Mouse (Mus musculus): Measurements from ENCODE around the gene Prss32.
"Not testable (repeated sequence)": the region's sequence is repeated elsewhere in the genome, so short reads cannot be mapped to it uniquely, and the experiment has no call there.

The Prss32 gene

GRCm38 (mm10) chr17:23841145-23841544 lies 2.5 kb upstream of the Prss32 start:
- DNase-seq (ENCODE audit: low read depth, low spot score): no peak

DNA sequence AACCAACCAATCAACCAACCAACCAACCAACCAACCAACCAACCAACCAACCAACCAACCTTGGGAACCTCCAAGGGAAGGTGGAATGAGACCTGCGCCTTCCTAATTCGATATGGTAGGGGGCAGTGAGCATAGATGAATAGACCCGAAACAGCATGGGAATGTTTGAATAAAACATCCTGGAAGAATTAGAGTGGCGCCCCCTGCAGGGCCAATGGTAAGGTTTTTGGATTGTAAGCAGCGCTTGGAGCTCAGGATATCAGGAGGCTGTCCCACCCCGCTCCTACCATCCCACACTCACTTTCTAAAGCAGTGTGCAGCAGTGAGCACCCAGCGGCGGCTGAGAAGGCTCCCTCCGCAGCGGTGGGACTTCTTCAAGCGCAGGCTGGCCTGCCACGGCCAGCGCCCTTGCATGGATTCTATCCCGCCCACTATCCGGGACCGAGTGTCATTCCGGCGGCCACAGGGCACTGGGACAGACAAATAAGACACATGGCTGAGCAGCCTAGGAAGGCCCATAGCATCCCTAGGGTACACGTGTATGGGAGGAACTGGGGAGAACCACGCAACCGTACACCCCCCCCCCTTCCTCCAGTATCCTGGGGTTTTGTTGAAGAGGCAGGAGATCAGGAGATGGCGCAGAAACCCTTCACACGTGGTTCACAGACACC lies 379 bp upstream of the Prss32 start:
- no peak for DNase-seq (ENCODE audit: low read depth, low spot score)

DNA sequence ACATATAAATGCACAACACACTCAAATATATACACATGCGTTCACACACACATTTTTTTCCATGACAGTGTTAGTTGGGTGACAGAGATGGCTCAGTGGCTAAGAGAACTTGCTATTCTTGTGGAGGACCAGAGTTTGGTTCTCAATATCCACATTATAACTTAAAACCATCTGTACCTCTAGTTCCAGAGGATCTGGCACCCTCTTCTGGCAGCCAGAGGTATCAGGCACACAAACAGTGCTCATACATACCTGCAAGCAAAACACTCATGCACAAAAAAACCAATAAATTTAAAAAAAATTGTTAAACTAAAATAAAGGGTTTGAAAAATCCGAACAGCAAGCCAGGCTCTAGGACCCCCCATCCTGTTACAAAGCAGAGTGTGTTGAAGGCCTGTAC lies 6.4 kb downstream of the Prss32 start:
- DNase-seq (ENCODE audit: low read depth, low spot score): no peak

- DNase-seq (ENCODE audit: low read depth, low spot score): peak; percentile 28
These were observed 7.4 kb downstream of the Prss32 start for GRCm38 (mm10) chr17:23850853-23851749.

DNA sequence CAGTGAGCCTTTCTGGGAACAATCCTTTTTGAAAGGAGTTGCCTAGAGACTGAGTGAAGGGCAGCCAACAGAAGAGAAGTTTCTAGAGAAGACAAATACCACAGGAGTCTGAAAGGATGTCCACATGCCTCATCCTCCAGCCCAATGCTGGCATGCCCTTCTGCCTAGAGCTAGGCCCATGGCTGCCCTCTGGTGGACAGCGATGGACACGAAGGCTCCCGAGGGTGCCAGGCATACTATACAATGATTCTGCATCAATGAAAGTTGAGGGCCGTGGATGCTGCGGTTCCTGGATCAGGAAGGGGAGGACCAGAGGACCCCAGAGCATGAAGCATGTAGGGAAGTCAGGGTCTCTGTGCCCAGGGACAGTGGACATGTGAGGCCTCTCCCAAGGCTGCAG lies 9.6 kb downstream of the Prss32 start:
- DNase-seq (ENCODE audit: low read depth, low spot score): no peak

DNA sequence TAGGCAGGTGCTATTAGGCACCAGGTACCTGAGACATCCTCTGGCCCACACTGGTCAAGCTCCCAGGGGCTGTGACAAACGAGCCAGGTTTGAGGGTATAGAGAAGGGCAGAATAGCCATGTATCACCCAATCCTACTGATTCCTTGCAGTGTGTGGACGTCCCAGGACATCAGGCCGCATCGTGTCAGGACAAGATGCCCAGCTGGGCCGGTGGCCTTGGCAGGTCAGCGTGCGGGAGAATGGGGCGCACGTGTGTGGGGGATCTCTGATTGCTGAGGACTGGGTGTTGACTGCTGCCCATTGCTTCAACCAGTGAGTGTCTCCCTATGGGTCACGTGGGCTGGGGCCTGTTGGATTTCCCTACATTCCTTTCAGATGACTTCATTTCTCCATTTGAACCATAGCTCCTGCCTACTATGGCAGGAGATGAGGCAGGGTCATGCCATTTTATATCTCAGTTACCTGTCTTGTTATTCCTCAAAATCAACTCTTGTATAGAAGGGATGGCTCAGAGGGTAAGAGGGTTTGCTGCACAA lies 10.6 kb downstream of the Prss32 start:
- no peak for DNase-seq (ENCODE audit: low read depth, low spot score)

GRCm38 (mm10) chr17:23857193-23857592 lies 13.5 kb downstream of the Prss32 start:
- no peak for DNase-seq (ENCODE audit: low read depth, low spot score)

- no peak for DNase-seq (ENCODE audit: low read depth, low spot score)
These were observed 14.3 kb downstream of the Prss32 start for GRCm38 (mm10) chr17:23857913-23858312.

- no peak for DNase-seq (ENCODE audit: low read depth, low spot score)
These were observed 19.3 kb downstream of the Prss32 start for GRCm38 (mm10) chr17:23862926-23863325.

DNA sequence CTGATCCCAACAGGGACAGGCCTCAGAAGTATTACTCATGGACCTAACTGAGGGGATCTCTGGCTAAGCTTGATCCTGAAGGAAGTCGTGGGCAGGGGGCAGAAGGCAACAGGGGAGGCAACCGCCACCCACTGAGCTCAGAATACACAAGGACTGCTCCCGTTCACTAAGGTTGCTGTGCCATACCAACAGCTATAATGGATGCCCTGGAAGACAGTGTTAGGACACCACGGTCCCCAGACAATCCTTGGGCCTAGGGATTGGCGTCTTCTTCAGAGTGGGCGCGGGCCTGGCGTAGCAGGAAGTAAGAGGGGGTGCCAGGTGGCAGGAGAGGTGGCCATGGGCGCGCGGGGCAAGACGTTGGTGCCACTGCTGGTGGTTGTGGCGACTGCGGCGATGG lies 24.1 kb downstream of the Prss32 start, which contains the start of gene Prss21:
Gene Prss21, plus strand, starts transcription at position 301 of the 400 bp plus-strand sequence.
- DNase-seq (ENCODE audit: low read depth, low spot score): no peak

- no peak for DNase-seq (ENCODE audit: low read depth, low spot score)
These were observed 24.9 kb downstream of the Prss32 start for GRCm38 (mm10) chr17:23868513-23868912.

GRCm38 (mm10) chr17:23873884-23874856 lies 30.5 kb downstream of the Prss32 start:
- DNase-seq (ENCODE audit: low read depth, low spot score): no peak

GRCm38 (mm10) chr17:23876741-23877140 lies 33.1 kb downstream of the Prss32 start:
- DNase-seq (ENCODE audit: low read depth, low spot score): peak; percentile 24

GRCm38 (mm10) chr17:23877166-23877565 lies 33.5 kb downstream of the Prss32 start:
- no peak for DNase-seq (ENCODE audit: low read depth, low spot score)

DNA sequence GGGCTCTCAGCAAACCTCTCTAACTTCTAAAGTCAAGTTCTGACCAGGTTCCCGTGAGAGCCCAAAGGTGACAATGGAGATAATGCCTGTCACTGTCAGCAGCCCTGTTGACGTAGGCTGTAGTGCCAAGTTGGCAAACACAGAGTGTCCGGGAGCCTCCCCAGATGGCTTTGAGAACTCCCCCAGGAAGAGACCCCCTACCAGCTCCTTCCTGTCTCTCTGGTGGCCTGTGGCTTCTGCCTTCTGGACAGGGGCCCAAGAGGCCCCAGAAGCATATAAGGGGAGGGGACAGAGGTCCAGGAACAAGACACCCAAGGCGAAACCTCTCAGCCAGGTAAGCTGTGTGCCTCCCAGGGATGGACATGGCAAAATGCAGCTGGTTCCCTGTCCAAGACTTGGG lies 36.9 kb downstream of the Prss32 start, which contains the start of the genes Dcpp1 and Dcpp2:
Gene Dcpp1, plus strand, starts transcription at position 301 of the 400 bp plus-strand sequence.
Gene Dcpp2, plus strand, starts transcription at position 305 of the 400 bp plus-strand sequence.
- not testable (repeated sequence) for DNase-seq (ENCODE audit: low read depth, low spot score)
